Mouse (Mus musculus): Measurements from ENCODE around the gene Cntnap2.

Cntnap2 gene

GRCm38 (mm10) chr6:46704293-46705170 is 1645.4 kb downstream of the Cntnap2 start:
- DNase-seq = peak; percentile 81

- DNase-seq = peak; percentile 5
Measured at GRCm38 (mm10) chr6:46705926-46706325, 1646.8 kb downstream of the Cntnap2 start.

GRCm38 (mm10) chr6:46716576-46716975 is 1657.4 kb downstream of the Cntnap2 start:
- no peak for DNase-seq

- no peak for DNase-seq
Measured at GRCm38 (mm10) chr6:46733794-46734193, 1674.6 kb downstream of the Cntnap2 start.

GRCm38 (mm10) chr6:46748448-46748847 is 1689.3 kb downstream of the Cntnap2 start:
- DNase-seq = no peak

GRCm38 (mm10) chr6:46763481-46763880 is 1704.3 kb downstream of the Cntnap2 start:
- DNase-seq = no peak

- no peak for DNase-seq
Measured at GRCm38 (mm10) chr6:46774529-46774928, 1715.4 kb downstream of the Cntnap2 start.

GRCm38 (mm10) chr6:46802264-46803110 is 1743.3 kb downstream of the Cntnap2 start:
- DNase-seq = no peak

- no peak for DNase-seq
Measured at GRCm38 (mm10) chr6:46856635-46857034, 1797.5 kb downstream of the Cntnap2 start.

- no peak for DNase-seq
Measured at GRCm38 (mm10) chr6:46861076-46861475, 1801.9 kb downstream of the Cntnap2 start.

GRCm38 (mm10) chr6:46866317-46866716 is 1807.2 kb downstream of the Cntnap2 start:
- DNase-seq = no peak

- no peak for DNase-seq
Measured at GRCm38 (mm10) chr6:46886230-46886629, 1827.1 kb downstream of the Cntnap2 start.

GRCm38 (mm10) chr6:46909167-46909566 is 1850.0 kb downstream of the Cntnap2 start:
- DNase-seq = no peak

GRCm38 (mm10) chr6:46918701-46919274 is 1859.6 kb downstream of the Cntnap2 start:
- DNase-seq = no peak

GRCm38 (mm10) chr6:46919973-46920372 is 1860.8 kb downstream of the Cntnap2 start:
- no peak for DNase-seq

- DNase-seq = no peak
Measured at GRCm38 (mm10) chr6:46924709-46925108, 1865.6 kb downstream of the Cntnap2 start.

GRCm38 (mm10) chr6:46945703-46946102 is 1886.5 kb downstream of the Cntnap2 start:
- no peak for DNase-seq

- peak; percentile 57 for DNase-seq
Measured at GRCm38 (mm10) chr6:46961022-46961686, 1902.0 kb downstream of the Cntnap2 start.

- DNase-seq = no peak
Measured at GRCm38 (mm10) chr6:46963261-46963660, 1904.1 kb downstream of the Cntnap2 start.

- DNase-seq = no peak
Measured at GRCm38 (mm10) chr6:46963693-46964092, 1904.5 kb downstream of the Cntnap2 start.

GRCm38 (mm10) chr6:46972640-46973039 is 1913.5 kb downstream of the Cntnap2 start:
- DNase-seq = peak; percentile 49

- no peak for DNase-seq
Measured at GRCm38 (mm10) chr6:46996010-46996602, 1936.9 kb downstream of the Cntnap2 start.
